Mouse (Mus musculus) small intestine, adult 2 months (tissue): ENCODE results near the gene Csnk2a2. TPM values are rescaled to one million over a fixed set of nuclear protein-coding genes. Genes with fewer than 3 reads are reported as not detected.

Experiments
- H3K27ac ChIP-seq: fragments of 200-500 bp; 2 replicates; pipeline ENCODE4 v1.5.1; 2012; ENCODE audit warnings: low read depth, low read length, control low read depth, inconsistent platforms; ENCODE audit not compliant: insufficient read depth
- H3K27me3 ChIP-seq: fragments of 200-500 bp; 2 replicates; pipeline ENCODE4 v1.6.1; 2012; ENCODE audit warnings: mild to moderate bottlenecking, moderate library complexity, low read length, inconsistent platforms; ENCODE audit not compliant: control insufficient read depth, insufficient read depth
- H3K36me3 ChIP-seq: fragments of 200-500 bp; 2 replicates; pipeline ENCODE4 v1.6.1; 2012; ENCODE audit warnings: mild to moderate bottlenecking, low read length, control low read depth, inconsistent platforms; ENCODE audit not compliant: control insufficient read depth, insufficient read depth
- H3K4me1 ChIP-seq: fragments of 200-500 bp; 2 replicates; pipeline ENCODE4 v1.6.1; 2012; ENCODE audit warnings: low read length, inconsistent platforms, mixed read lengths; ENCODE audit not compliant: control insufficient read depth, insufficient read depth, insufficient read length
- H3K4me3 ChIP-seq: fragments of 200-500 bp; 2 replicates; pipeline ENCODE4 v1.5.1; 2012; ENCODE audit warnings: low read depth, mild to moderate bottlenecking, control low read depth, inconsistent platforms, low read length, moderate library complexity
- CTCF ChIP-seq: fragments of 200-500 bp; IDR thresholded peaks from 2 replicates; pipeline ENCODE4 v1.5.1; 2012; ENCODE audit warnings: low read depth, mild to moderate bottlenecking, control low read depth, inconsistent platforms, low read length, moderate library complexity, mixed read lengths; ENCODE audit not compliant: insufficient replicate concordance, insufficient read length; ENCODE audit errors: extremely low read depth
- POLR2A ChIP-seq: fragments of 200-500 bp; IDR thresholded peaks from 2 replicates; pipeline ENCODE4 v1.6.1; 2012; ENCODE audit warnings: low read depth, mild to moderate bottlenecking, control low read depth, inconsistent platforms, low read length, moderate library complexity
- WGBS: fragments of 180-500 bp; shearing (Covaris S2); methylation state at CpG from one replicate; pipeline ENCODE4 v1.1.7; 2018; 5-methylcytosine and 5-hydroxymethylcytosine counted together
- polyA plus RNA-seq: library from polyadenylated mRNA; depleted of rRNA; stranded (reverse); fragments of >200 nt; gene quantifications from 2 replicates; pipeline ENCODE4 v1.2.3, GENCODE M21; 2012

Gene Csnk2a2
- polyA plus RNA-seq, 1 experiment, result 8.2 TPM

DNA sequence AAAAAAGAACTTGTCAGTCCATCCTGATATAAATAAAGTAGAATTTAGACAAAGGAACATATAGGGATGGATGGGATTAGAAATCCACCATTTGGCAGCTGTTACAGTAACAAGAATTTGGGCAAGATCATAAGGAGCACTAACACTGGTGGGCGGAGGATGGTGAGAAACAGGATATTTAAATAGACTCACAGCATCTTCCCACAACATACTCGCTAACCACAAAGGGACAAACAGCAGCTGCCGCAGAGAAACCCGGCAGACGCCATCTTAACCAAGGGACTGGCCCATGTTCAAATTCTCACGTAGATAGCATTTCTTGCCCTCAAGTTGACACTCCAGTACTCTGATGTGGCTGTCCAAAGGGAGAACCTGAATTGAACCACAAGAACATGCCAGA lies 27.1 kb upstream of the Csnk2a2 start:
- Histone ChIP-seq H3K4me3 (no peak overlapping the region), H3K27ac (no peak overlapping the region), H3K4me1 (0 out of 2 replicates have a peak, but pooled peaks cover 1% of the 10 kb centered on the region), H3K36me3 (no peaks in the 10 kb centered on the region), H3K27me3 (no peaks in the 10 kb centered on the region)
- no peak for TF ChIP-seq POLR2A
- TF ChIP-seq CTCF, result no peak
- WGBS, result 80% methylated on average over 6 of the region's 6 CpGs

DNA sequence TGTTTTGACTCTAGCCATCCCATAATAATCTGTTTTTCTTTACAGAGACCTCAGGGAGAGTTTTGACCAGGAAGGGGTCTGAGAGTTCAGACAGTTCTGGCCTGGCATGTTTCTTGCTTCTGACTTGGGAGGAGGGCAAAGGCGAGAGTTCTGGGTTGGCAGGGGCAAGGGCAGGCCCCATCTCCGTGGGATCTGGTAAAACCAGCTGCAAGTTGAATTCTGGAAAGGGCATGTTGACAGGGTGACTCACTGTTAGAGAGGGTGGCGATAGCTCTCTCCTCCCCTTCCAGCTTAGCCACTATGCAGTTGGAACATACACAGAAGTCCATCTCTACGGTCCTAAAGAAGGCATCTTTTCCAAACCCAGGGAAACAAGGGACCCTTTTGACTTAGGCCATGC lies 23.4 kb upstream of the Csnk2a2 start:
- H3K4me3 ChIP-seq, result no peak overlapping the region
- H3K4me1 ChIP-seq, result 0 out of 2 replicates have a peak, but pooled peaks cover 1% of the 10 kb centered on the region
- TF ChIP-seq CTCF, result no peak
- TF ChIP-seq POLR2A, result no peak
- no peak overlapping the region for H3K27ac ChIP-seq
- WGBS, result 54% methylated on average over 4 of the region's 4 CpGs
- H3K36me3 ChIP-seq, result no peaks in the 10 kb centered on the region
- no peaks in the 10 kb centered on the region for H3K27me3 ChIP-seq

DNA sequence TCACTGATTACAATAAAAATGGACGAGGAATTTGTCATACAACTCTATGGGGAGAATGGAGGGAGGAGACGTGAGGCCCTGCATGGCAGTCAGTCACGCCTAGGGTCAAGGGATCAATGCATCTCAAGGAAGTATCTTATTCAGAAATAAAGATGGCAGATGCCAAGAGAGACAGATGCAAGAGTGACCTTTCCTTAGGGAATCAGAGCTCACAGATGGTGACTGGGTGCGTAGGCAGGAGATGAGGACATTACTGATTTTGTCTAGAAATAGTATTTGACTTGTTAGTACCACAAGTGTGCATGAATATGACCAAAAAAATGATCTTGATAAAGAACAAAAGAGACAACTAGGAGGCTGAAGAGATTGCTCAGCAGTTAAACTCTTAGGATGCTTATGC lies 22.4 kb upstream of the Csnk2a2 start:
- H3K27me3 ChIP-seq, result no peaks in the 10 kb centered on the region
- TF ChIP-seq CTCF (no peak), POLR2A (no peak)
- 39% methylated on average over 4 of the region's 4 CpGs for WGBS
- H3K4me1 ChIP-seq, result 0 out of 2 replicates have a peak, but pooled peaks cover 1% of the 10 kb centered on the region
- no peak overlapping the region for H3K27ac ChIP-seq
- H3K4me3 ChIP-seq, result no peak overlapping the region
- H3K36me3 ChIP-seq, result no peaks in the 10 kb centered on the region

DNA sequence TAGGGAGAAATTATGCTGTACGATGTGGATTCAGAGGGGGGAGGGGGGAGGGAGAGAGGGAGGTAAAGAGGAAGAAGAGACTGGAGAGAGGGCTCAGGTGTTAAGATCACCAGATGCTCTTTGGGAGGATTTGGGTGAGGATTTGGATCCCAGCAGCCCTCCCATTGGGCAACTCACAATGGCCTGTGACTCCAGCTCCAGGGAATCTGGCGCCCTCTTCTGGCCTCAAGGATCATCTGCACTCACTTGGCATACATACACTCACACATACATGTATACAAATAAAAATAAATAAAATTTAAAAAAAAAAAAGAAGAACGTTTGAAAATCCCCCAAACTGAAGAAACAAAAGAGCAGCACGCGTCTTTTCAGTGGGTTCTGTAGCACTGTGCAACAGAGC lies 16.4 kb upstream of the Csnk2a2 start:
- 80% methylated on average over 5 of the region's 5 CpGs for WGBS
- H3K27ac ChIP-seq, result no peak overlapping the region
- no peak overlapping the region for H3K4me3 ChIP-seq

DNA sequence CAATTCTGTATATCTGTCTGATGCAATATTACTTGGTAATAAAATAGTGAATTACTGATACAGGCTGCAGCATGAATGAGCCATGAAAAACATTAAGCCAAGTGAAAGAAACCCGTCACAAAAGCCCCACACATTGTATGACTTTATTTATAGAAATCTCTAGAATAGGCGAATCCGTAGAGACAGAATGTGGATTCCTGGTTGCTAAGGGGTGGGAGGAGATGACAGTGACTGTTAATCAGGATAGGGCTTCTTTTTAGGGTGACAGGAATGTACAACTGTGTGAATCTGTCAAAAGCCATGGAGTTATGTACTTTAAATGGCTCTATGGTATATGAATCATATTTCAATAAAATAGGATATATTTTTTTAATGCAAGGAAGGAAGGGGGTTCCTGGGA lies 15.8 kb upstream of the Csnk2a2 start:
- Histone ChIP-seq H3K36me3 (no peaks in the 10 kb centered on the region), H3K4me1 (no peaks in the 10 kb centered on the region), H3K27ac (no peak overlapping the region), H3K4me3 (no peak overlapping the region), H3K27me3 (no peaks in the 10 kb centered on the region)
- TF ChIP-seq CTCF, result no peak
- no peak for TF ChIP-seq POLR2A
- WGBS, result 69% methylated on average over 3 of the region's 3 CpGs

More for the DNA sequence above, 16.4 kb upstream of the Csnk2a2 start:
- Histone ChIP-seq H3K36me3 (no peaks in the 10 kb centered on the region), H3K27me3 (no peaks in the 10 kb centered on the region), H3K4me1 (no peaks in the 10 kb centered on the region)
- no peak for TF ChIP-seq POLR2A
- no peak for TF ChIP-seq CTCF

DNA sequence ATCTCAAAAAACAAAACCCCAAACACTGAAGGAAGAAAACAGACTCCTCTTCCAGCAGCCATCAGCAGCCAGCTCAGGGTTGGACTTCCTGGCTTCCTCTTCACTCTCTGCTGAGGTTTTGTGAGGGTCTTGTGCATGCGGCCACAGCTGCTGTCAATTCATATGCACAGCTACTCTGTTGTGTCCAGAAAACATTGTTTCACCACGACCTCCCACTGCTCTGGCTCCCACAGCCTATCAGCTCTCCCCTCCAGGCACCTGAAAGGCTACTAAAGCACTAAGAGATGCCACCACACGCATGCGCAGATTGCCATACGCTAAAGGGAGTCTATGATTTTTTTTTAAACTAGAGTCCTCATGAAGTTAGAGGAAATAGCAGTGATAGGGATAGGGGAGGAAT lies 15.0 kb upstream of the Csnk2a2 start:
- 69% methylated on average over 5 of the region's 5 CpGs for WGBS
- no peak overlapping the region for H3K4me3 ChIP-seq
- no peaks in the 10 kb centered on the region for H3K27me3 ChIP-seq
- no peaks in the 10 kb centered on the region for H3K36me3 ChIP-seq
- no peak for TF ChIP-seq POLR2A
- no peaks in the 10 kb centered on the region for H3K4me1 ChIP-seq
- no peak overlapping the region for H3K27ac ChIP-seq

DNA sequence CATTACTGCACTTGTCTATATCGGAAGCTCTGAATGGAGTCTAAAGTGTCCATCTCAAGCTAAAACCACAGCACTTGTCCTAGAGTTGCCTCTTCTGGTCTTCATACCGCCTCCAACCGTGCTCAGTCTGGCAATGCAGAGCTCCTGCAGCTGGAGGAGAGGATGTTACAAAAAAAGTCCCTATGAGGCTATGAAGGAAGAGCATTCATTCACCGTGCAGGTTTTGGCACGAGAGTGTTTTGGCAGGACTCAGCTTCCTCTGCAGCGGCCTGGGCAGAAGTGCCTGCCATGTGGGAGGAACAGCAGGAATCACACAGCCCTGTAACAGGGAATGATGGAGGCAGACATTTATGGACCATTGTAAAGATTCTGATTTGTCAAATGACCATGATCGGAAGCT lies 12.6 kb upstream of the Csnk2a2 start:
- TF ChIP-seq POLR2A, result no peak
- no peak for TF ChIP-seq CTCF
- H3K4me1 ChIP-seq, result no peaks in the 10 kb centered on the region
- H3K27me3 ChIP-seq, result no peaks in the 10 kb centered on the region
- no peak overlapping the region for H3K27ac ChIP-seq
- H3K36me3 ChIP-seq, result no peaks in the 10 kb centered on the region
- H3K4me3 ChIP-seq, result no peak overlapping the region
- 84% methylated on average over 7 of the region's 7 CpGs for WGBS

DNA sequence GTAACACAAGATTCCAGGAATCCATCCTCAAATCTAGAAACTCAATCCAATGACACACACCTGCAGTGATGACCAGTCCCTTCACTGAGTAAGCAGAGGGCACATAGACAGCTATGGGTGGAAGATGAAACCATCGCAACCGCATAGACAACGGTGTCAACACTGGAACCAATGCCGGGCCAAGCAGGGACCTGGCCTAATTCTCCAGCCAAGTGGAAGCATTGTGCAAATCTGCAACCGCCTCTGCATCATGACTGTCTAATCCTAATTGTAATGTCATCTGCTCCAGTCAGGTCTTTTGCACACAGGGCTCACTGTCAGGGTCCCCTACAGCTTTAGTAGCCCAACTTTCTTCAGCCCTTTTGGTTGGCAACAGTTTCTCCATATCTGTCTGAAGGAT lies 10.6 kb upstream of the Csnk2a2 start:
- 96% methylated on average over 5 of the region's 5 CpGs for WGBS
- no peaks in the 10 kb centered on the region for H3K27me3 ChIP-seq
- no peaks in the 10 kb centered on the region for H3K4me1 ChIP-seq
- no peak overlapping the region for H3K27ac ChIP-seq
- H3K36me3 ChIP-seq, result no peaks in the 10 kb centered on the region
- no peak for TF ChIP-seq POLR2A
- TF ChIP-seq CTCF, result no peak
- no peak overlapping the region for H3K4me3 ChIP-seq
